Mouse (Mus musculus) lung, embryonic 14.5 days (tissue): Measurements from ENCODE around the gene Arhgap27. TPM values are rescaled to one million over a fixed set of nuclear protein-coding genes. Genes with fewer than 3 reads are reported as not detected.

Experiments
- ATAC-seq: fragments of 200-750 bp; cut with Nextera tagmentation; 2 replicates; pipeline ENCODE4 v1.8.0; 2017; ENCODE audit warnings: mild to moderate bottlenecking, moderate TSS enrichment, moderate library complexity; ENCODE audit not compliant: insufficient read depth
- DNase-seq: peaks from one replicate; pipeline ENCODE4 v3.0.0-alpha.2; 2015
- H3K27ac ChIP-seq: fragments of 300-500 bp; sonication (generic); 2 replicates; pipeline ENCODE4 v1.5.1; 2014; ENCODE audit warnings: low read depth, mild to moderate bottlenecking, moderate library complexity
- H3K27me3 ChIP-seq: fragments of 300-500 bp; sonication (generic); 2 replicates; pipeline ENCODE4 v1.6.1; 2014; ENCODE audit warnings: low read length, control low read depth; ENCODE audit not compliant: insufficient read depth
- H3K36me3 ChIP-seq: fragments of 300-500 bp; sonication (generic); 2 replicates; pipeline ENCODE4 v1.6.1; 2014; ENCODE audit warnings: control low read depth; ENCODE audit not compliant: insufficient read depth
- H3K4me1 ChIP-seq: fragments of 300-500 bp; sonication (generic); 2 replicates; pipeline ENCODE4 v1.6.1; 2014; ENCODE audit warnings: antibody characterized with exemption, control low read depth; ENCODE audit not compliant: insufficient read depth
- H3K4me2 ChIP-seq: fragments of 300-500 bp; sonication (generic); 2 replicates; pipeline ENCODE4 v1.6.1; 2014; ENCODE audit warnings: mild to moderate bottlenecking
- H3K4me3 ChIP-seq: fragments of 300-500 bp; sonication (generic); 2 replicates; pipeline ENCODE4 v1.5.1; 2014; ENCODE audit warnings: low read depth, low read length
- H3K9ac ChIP-seq: fragments of 300-500 bp; sonication (generic); 2 replicates; pipeline ENCODE4 v1.6.1; 2014
- H3K9me3 ChIP-seq: fragments of 300-500 bp; sonication (generic); 2 replicates; pipeline ENCODE4 v1.6.1; 2016; ENCODE audit warnings: low read depth, low read length, control low read depth
- CTCF ChIP-seq: IDR thresholded peaks from 2 replicates; pipeline ENCODE4 v1.5.1; 2016; ENCODE audit warnings: antibody characterized with exemption, low read depth
- WGBS: fragments of 180-500 bp; shearing (Covaris S2); extraction: QIAGEN DNeasy Blood & Tissue Kit; methylation state at CpG from one replicate; pipeline ENCODE4 v1.1.7; 2014; 5-methylcytosine and 5-hydroxymethylcytosine counted together
- polyA plus RNA-seq: library from polyadenylated mRNA; unstranded; fragments of >200 nt; fragmentation: Nextera tagmentation; extraction: Ambion mirVana; gene quantifications from 2 replicates; pipeline ENCODE4 v1.2.1, GENCODE M21; 2014

Gene Arhgap27
- polyA plus RNA-seq, 1 experiment from 2014 or later: 20.6 TPM

GRCm38 (mm10) chr11:103340130-103340529, 23.4 kb downstream of the Arhgap27 start:
- ATAC-seq: peak; percentile 16; the same call in 1 of the 2 replicates
- Histone ChIP-seq H3K9ac (peak overlapping the region; percentile 36; the same call in 1 of the 2 replicates), H3K4me3 (peak overlapping the region; percentile 20), H3K4me1 (0 out of 2 replicates have a peak, but pooled peaks cover 3% of the 10 kb centered on the region), H3K36me3 (no peaks in the 10 kb centered on the region), H3K27me3 (no peaks in the 10 kb centered on the region), H3K27ac (no peak overlapping the region), H3K9me3 (no peaks in the 10 kb centered on the region), H3K4me2 (peak overlapping the region; percentile 56)
- DNase-seq: no peak
- WGBS: 49% methylated on average over 19 of the region's 19 CpGs
- no peak for TF ChIP-seq CTCF

GRCm38 (mm10) chr11:103339414-103340119, 23.9 kb downstream of the Arhgap27 start:
- H3K36me3 ChIP-seq: no peaks in the 10 kb centered on the region
- WGBS: 37% methylated on average over 19 of the region's 19 CpGs
- peak; percentile 38 for DNase-seq
- 0 out of 2 replicates have a peak, but pooled peaks cover 3% of the 10 kb centered on the region for H3K4me1 ChIP-seq
- TF ChIP-seq CTCF: no peak
- no peaks in the 10 kb centered on the region for H3K9me3 ChIP-seq
- no peak overlapping the region for H3K27ac ChIP-seq
- peak overlapping the region; percentile 36; the same call in 1 of the 2 replicates for H3K9ac ChIP-seq
- peak overlapping the region; percentile 20 for H3K4me3 ChIP-seq
- H3K4me2 ChIP-seq: peak overlapping the region; percentile 56
- peak; percentile 47; the same call in 1 of the 2 replicates for ATAC-seq
- no peaks in the 10 kb centered on the region for H3K27me3 ChIP-seq

DNA sequence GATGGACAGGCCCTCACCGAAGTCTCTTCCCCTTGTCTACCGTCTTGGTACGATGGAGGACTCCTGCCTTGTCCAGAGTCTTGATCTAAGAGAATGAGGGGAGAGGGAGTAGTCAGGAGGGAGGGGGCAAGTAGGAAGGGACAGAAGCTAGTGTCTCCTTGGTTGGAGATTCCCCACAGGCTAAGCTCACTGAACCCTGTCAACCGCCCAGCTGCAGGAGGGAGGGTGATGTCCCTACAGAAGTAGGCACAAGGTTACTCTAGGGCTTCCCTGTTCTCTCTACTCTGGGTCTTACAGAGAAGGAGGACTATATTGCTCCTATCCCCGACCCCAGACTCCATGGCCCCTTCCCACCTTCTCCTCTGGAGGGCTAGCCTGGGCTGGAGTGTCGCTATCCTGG, 24.8 kb downstream of the Arhgap27 start:
- WGBS: 90% methylated on average over 6 of the region's 6 CpGs
- DNase-seq (no peak), ATAC-seq (no peak)
- Histone ChIP-seq H3K4me2 (no peak overlapping the region), H3K9me3 (no peaks in the 10 kb centered on the region), H3K4me3 (no peak overlapping the region), H3K4me1 (0 out of 2 replicates have a peak, but pooled peaks cover 3% of the 10 kb centered on the region), H3K27ac (no peak overlapping the region), H3K36me3 (no peaks in the 10 kb centered on the region), H3K27me3 (peaks cover 7% of the 10 kb centered on the region), H3K9ac (no peak overlapping the region)
- no peak for TF ChIP-seq CTCF

DNA sequence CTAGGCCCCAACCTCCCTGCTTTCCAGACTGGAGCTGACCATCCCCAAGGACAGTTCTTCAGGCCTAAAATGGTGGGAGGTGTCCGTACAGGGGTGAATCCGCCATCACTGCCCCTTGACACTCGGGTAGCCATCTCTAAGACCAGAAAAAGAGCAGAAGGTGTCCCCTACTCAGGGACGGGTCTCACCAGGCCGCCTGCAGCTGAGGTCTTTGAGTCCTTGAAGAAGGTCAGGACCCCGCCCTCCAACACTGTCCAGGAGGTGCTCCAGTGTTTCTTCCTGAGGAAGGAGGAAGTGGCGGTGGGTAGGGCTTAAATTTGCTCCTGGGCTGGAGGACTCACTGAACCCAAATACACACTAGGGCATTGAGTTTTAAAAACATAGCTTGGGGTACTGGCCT, 25.4 kb downstream of the Arhgap27 start:
- Histone ChIP-seq H3K27me3 (peaks cover 12% of the 10 kb centered on the region), H3K27ac (no peak overlapping the region), H3K4me2 (no peak overlapping the region), H3K36me3 (no peaks in the 10 kb centered on the region), H3K9me3 (no peaks in the 10 kb centered on the region), H3K4me1 (0 out of 2 replicates have a peak, but pooled peaks cover 3% of the 10 kb centered on the region), H3K4me3 (no peak overlapping the region), H3K9ac (no peak overlapping the region)
- no peak for TF ChIP-seq CTCF
- DNase-seq (no peak), ATAC-seq (no peak)
- 78% methylated on average over 7 of the region's 7 CpGs for WGBS

GRCm38 (mm10) chr11:103337180-103337579, 26.3 kb downstream of the Arhgap27 start:
- H3K4me1 ChIP-seq: 0 out of 2 replicates have a peak, but pooled peaks cover 3% of the 10 kb centered on the region
- peaks cover 22% of the 10 kb centered on the region for H3K27me3 ChIP-seq
- no peak for TF ChIP-seq CTCF
- H3K36me3 ChIP-seq: no peaks in the 10 kb centered on the region
- no peak overlapping the region for H3K4me2 ChIP-seq
- ATAC-seq (no peak), DNase-seq (no peak)
- H3K9ac ChIP-seq: no peak overlapping the region
- no peak overlapping the region for H3K4me3 ChIP-seq
- H3K27ac ChIP-seq: no peak overlapping the region
- 94% methylated on average over 2 of the region's 2 CpGs for WGBS
- no peaks in the 10 kb centered on the region for H3K9me3 ChIP-seq

DNA sequence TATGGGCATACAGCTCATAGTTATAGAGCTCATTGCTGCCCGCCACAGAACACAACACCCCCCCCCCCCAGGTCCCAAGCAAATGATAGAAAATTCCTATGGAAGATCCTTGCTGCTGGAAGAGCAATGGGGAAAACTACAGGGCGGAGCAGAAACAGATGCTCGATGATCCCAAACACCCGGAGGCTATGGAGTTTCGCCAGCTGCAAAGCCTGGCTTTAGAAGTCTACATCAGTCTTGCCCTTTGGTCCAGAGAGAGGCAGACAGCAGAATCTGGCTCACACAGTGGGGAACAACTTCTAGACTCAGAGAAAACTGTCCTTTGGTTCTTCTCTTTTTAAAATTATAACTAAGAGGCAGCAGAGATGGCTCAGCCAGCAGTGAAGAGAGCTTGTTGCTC, 27.9 kb downstream of the Arhgap27 start:
- 72% methylated on average over 5 of the region's 5 CpGs for WGBS
- no peak overlapping the region for H3K4me3 ChIP-seq
- H3K9ac ChIP-seq: no peak overlapping the region
- peaks cover 24% of the 10 kb centered on the region for H3K27me3 ChIP-seq
- H3K36me3 ChIP-seq: no peaks in the 10 kb centered on the region
- H3K9me3 ChIP-seq: no peaks in the 10 kb centered on the region
- no peak overlapping the region for H3K4me2 ChIP-seq
- TF ChIP-seq CTCF: no peak
- DNase-seq (no peak), ATAC-seq (no peak)
- no peak overlapping the region for H3K27ac ChIP-seq
- H3K4me1 ChIP-seq: 0 out of 2 replicates have a peak, but pooled peaks cover 3% of the 10 kb centered on the region

DNA sequence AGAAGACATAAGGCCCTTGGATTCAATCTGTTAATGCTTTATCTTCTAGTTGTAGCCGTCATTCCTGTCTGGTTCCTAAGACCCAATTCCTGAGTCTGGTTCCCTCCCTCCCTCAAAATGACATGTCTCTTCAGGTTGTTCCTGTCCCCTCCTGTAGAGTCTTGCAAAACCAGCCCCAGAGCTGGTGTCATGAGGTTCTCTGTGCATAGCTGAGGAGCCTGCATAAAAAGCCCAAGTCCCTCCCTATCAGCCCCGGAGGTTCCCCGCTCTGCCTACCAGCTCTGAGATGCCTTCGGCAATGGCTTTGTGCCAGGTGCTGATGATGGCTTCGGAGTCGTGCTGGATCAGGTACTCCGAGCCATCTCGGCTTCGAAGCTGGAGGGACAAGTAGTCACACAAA, 28.6 kb downstream of the Arhgap27 start:
- Histone ChIP-seq H3K4me2 (no peak overlapping the region), H3K9ac (no peak overlapping the region), H3K4me3 (no peak overlapping the region), H3K4me1 (no peaks in the 10 kb centered on the region), H3K9me3 (no peaks in the 10 kb centered on the region), H3K27ac (no peak overlapping the region), H3K36me3 (no peaks in the 10 kb centered on the region), H3K27me3 (peaks cover 24% of the 10 kb centered on the region)
- no peak for ATAC-seq
- WGBS: 83% methylated on average over 9 of the region's 9 CpGs
- DNase-seq: no peak
- TF ChIP-seq CTCF: no peak
